Mouse (Mus musculus) C2C12 (cell line): ENCODE measurements around the gene Srarp. TPM values are rescaled to one million over a fixed set of nuclear protein-coding genes. Genes with fewer than 3 reads are reported as not detected.

Experiments
- H3K27me3 ChIP-seq: one replicate; pipeline ENCODE4 v1.6.1; 2011; ENCODE audit not compliant: control insufficient read depth, insufficient read depth, insufficient read length
- H3K36me3 ChIP-seq: one replicate; pipeline ENCODE4 v1.6.1; 2011; ENCODE audit not compliant: control insufficient read depth, insufficient read depth
- H3K4me3 ChIP-seq: one replicate; pipeline ENCODE4 v1.5.1; 2011; ENCODE audit warnings: mild to moderate bottlenecking, control low read depth; ENCODE audit not compliant: poor library complexity, insufficient read depth, severe bottlenecking
- H3K79me2 ChIP-seq: one replicate; pipeline ENCODE4 v1.6.1; 2011; ENCODE audit not compliant: control insufficient read depth, insufficient read depth
- H3K79me3 ChIP-seq: one replicate; pipeline ENCODE4 v1.6.1; 2011; ENCODE audit warnings: low read depth, control low read depth
- H3ac ChIP-seq: one replicate; pipeline ENCODE3; 2011; ENCODE audit warnings: low read depth; ENCODE audit not compliant: control insufficient read depth, insufficient read length
- CEBPB ChIP-seq: IDR thresholded peaks from one replicate; pipeline ENCODE4 v1.6.1; 2011; ENCODE audit warnings: low read depth, mild to moderate bottlenecking, control low read depth, moderate library complexity
- CTCF ChIP-seq: IDR thresholded peaks from one replicate; pipeline ENCODE4 v1.5.1; 2011; ENCODE audit not compliant: control insufficient read depth, insufficient read depth, insufficient read length
- FOSL1 ChIP-seq: IDR thresholded peaks from one replicate; pipeline ENCODE4 v1.8.0; 2011; ENCODE audit warnings: mild to moderate bottlenecking, low read length; ENCODE audit not compliant: poor library complexity, insufficient read depth, severe bottlenecking
- MAX ChIP-seq: IDR thresholded peaks from one replicate; pipeline ENCODE4 v1.6.1; 2011; ENCODE audit warnings: mild to moderate bottlenecking, control low read depth
- MYOD1 ChIP-seq: IDR thresholded peaks from one replicate; pipeline ENCODE4 v1.6.1; 2011; ENCODE audit warnings: low read depth; ENCODE audit not compliant: control insufficient read depth, insufficient read length
- MYOG ChIP-seq: IDR thresholded peaks from one replicate; pipeline ENCODE4 v1.6.1; 2011; ENCODE audit not compliant: control insufficient read depth, insufficient read length; ENCODE audit errors: extremely low read depth
- USF1 ChIP-seq: IDR thresholded peaks from one replicate; pipeline ENCODE4 v1.6.1; 2011; ENCODE audit warnings: low read depth, mild to moderate bottlenecking, control low read depth, moderate library complexity
- polyA plus RNA-seq: library from polyadenylated mRNA; unstranded; fragments of >200 nt; fragmentation: generic; extraction: Trizol; gene quantifications from one replicate; pipeline ENCODE4 v1.2.1, GENCODE M21; 2012; ENCODE audit warnings: missing spikeins

Gene Srarp
- polyA plus RNA-seq, 1 experiment, result not detected

DNA sequence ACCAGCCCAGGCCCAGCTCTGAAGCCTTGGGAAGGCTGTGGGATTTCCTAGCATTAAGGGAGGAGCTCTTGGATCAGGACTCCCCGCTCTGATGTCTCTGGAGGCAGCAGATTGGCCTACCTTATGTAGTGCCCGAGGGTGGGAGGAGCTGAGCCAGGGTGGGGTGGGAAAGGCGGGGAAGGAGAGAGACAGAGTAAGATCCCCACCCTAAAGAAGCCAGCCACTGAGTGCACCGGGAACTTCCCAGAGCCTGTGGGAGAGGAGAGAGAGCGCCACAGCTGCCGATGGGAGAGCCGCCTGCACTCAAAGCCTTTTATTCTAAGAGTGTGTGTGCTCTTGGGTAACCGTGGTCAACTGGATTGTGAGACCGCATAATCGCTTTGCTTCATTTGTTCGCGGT lies 25.2 kb upstream of the Srarp start:
- H3K79me3 ChIP-seq, result peaks cover 25% of the 10 kb centered on the region
- H3ac ChIP-seq, result no peak overlapping the region
- TF ChIP-seq CEBPB, result no peak
- no peak for TF ChIP-seq MYOD1
- TF ChIP-seq MAX, result no peak
- no peak for TF ChIP-seq USF1
- TF ChIP-seq MYOG, result no peak
- no peak for TF ChIP-seq CTCF
- TF ChIP-seq FOSL1, result no peak
- H3K4me3 ChIP-seq, result no peak overlapping the region
- no peaks in the 10 kb centered on the region for H3K27me3 ChIP-seq
- peaks cover 52% of the 10 kb centered on the region for H3K36me3 ChIP-seq
- H3K79me2 ChIP-seq, result peaks cover 46% of the 10 kb centered on the region

DNA sequence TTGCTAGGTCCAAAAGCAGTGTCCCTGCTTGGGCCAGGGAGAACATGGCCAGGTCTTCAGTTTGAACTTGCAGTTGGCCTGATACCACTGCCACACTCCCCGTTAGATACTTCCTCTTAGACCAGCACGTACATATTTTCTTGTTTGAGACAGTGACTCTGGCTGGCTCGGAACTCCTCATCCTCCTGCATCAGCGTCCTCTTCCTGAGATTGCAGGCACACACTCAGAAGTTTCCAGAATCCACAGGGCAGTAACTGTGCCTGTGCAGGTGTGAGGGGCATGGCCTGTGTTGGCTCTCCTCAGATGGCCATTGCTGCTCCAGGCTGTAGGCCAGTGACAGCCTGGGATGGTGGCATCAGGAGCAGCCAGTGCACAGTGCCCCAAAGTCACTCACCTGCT lies 24.6 kb upstream of the Srarp start:
- Histone ChIP-seq H3K27me3 (no peaks in the 10 kb centered on the region), H3K79me2 (peaks cover 52% of the 10 kb centered on the region), H3K36me3 (peaks cover 51% of the 10 kb centered on the region), H3ac (no peak overlapping the region), H3K4me3 (no peak overlapping the region), H3K79me3 (peaks cover 31% of the 10 kb centered on the region)
- TF ChIP-seq MYOG (no peak), MYOD1 (no peak), MAX (no peak), CTCF (no peak), FOSL1 (no peak), USF1 (no peak), CEBPB (no peak)

DNA sequence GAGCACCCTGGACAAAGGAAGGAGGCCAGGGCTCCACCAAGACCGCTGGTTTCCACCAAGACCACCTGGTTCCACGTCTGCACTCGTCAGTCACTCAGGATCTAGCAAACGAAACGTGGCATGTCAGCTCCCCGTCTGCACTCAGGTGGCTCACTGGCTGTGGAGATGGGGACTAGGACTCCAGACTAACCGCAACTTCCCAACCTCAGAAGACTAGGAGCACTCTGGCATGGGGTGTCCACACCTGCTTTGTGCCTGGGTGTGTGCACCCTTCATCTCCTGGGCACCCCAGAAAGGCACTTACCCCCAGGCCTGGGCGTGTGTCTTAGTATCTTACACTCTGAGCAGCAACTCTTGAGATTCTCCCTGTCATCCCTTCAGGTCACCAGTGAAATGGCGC lies 23.9 kb upstream of the Srarp start:
- peaks cover 53% of the 10 kb centered on the region for H3K36me3 ChIP-seq
- H3K79me2 ChIP-seq, result peaks cover 59% of the 10 kb centered on the region
- TF ChIP-seq MYOD1 (no peak), MYOG (no peak), FOSL1 (no peak)
- no peaks in the 10 kb centered on the region for H3K27me3 ChIP-seq
- H3K4me3 ChIP-seq, result no peak overlapping the region
- no peak overlapping the region for H3ac ChIP-seq
- H3K79me3 ChIP-seq, result peaks cover 32% of the 10 kb centered on the region

DNA sequence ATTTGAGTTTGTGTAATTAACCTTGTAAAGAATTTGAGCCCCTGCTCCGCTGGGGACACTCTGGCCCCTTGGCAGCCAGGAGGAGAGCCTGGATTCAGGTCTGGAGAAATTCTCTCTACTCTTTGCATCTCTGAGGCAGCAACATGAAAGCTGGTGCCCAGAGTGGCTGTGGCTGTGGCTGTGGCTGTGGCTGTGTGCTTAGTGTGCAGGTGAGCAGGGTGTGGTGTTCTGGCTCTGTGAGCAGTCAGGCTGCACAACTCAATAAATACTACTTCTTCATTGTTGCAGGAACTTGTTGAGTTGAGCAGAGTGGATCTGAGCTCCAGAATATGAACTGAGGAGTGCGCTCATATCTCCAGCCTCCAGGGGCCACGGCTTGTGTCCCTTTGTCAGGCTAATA lies 23.0 kb upstream of the Srarp start:
- Histone ChIP-seq H3K4me3 (no peak overlapping the region), H3K36me3 (peaks cover 46% of the 10 kb centered on the region)
- TF ChIP-seq CEBPB, result no peak
- no peak for TF ChIP-seq MAX
- TF ChIP-seq USF1, result no peak
- no peak for TF ChIP-seq FOSL1
- TF ChIP-seq CTCF, result no peak
- TF ChIP-seq MYOD1, result no peak
- TF ChIP-seq MYOG, result no peak

DNA sequence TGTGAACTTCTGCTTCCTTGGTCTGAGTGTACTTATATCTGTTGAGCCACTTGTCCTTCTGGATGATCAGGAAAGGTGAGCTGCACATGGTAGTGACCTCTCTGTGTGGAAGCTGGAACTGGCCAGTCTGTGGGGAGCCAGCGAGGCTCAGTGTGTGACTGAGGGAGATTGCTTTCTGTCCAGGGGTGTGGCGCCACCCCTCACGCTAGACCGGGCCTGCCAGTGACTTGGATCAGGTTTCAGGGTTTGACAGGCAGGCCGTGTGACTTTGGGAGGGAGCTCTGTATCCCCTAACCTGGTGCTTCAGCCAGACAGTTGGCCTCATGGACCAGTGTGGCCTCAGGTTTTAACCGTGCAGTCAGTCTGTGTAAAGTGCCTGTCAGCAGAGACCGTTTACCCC lies 22.3 kb upstream of the Srarp start:
- H3K36me3 ChIP-seq, result peaks cover 42% of the 10 kb centered on the region
- H3K4me3 ChIP-seq, result no peak overlapping the region
- TF ChIP-seq CEBPB (no peak), FOSL1 (no peak), MAX (no peak), MYOG (no peak), USF1 (no peak), CTCF (no peak), MYOD1 (no peak)

More for the DNA sequence above, 23.0 kb upstream of the Srarp start:
- Histone ChIP-seq H3K27me3 (no peaks in the 10 kb centered on the region), H3K79me3 (peaks cover 32% of the 10 kb centered on the region), H3K79me2 (peaks cover 64% of the 10 kb centered on the region), H3ac (no peak overlapping the region)

DNA sequence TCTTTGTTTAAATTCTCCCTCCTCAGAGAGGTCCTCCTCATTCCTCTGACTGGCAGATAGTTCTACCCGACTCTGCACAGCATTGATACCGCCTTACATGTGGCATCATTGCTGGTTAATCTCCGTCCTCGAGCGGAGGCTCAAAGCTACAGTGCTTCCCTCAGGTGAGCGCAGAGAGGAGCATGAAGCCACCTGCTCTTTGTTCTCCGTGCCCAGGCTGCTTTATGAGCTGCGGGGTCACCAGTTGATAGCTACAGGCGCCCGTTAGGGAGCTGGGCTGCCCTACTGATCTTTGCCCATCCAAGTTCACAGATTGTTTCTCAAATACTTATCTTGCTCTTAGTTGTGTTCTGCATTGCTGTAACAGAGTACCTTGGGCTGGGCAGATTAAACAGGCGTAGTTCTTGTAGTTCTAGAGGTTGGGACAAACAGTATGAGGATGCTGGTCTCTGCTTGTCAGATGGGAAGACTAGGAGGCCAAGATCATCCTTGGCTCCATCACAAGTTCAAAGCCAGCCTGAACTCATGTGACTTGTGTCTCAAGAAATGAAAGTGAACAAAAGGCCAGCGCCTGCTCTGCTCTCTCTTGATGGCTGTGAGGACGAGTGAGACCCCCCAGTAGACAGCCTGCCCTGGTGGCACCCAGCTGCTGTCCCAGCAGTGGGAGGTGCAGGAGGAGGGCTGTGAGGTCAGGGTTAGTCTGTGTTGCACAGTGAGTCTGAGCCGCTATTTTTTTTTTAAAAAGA lies 20.5 kb upstream of the Srarp start:
- H3K36me3 ChIP-seq, result peaks cover 46% of the 10 kb centered on the region
- H3K4me3 ChIP-seq, result no peak overlapping the region
- TF ChIP-seq CTCF, result no peak
- no peak for TF ChIP-seq MYOG
- TF ChIP-seq MYOD1, result no peak
- no peak for TF ChIP-seq CEBPB
- TF ChIP-seq USF1, result no peak
- no peak for TF ChIP-seq MAX
- TF ChIP-seq FOSL1, result no peak
- no peak overlapping the region for H3ac ChIP-seq
- H3K79me2 ChIP-seq, result peaks cover 89% of the 10 kb centered on the region
- H3K27me3 ChIP-seq, result no peaks in the 10 kb centered on the region
- H3K79me3 ChIP-seq, result peaks cover 51% of the 10 kb centered on the region

More for the DNA sequence above, 22.3 kb upstream of the Srarp start:
- Histone ChIP-seq H3K79me2 (peaks cover 70% of the 10 kb centered on the region), H3ac (no peak overlapping the region), H3K27me3 (no peaks in the 10 kb centered on the region), H3K79me3 (peaks cover 36% of the 10 kb centered on the region)
